Mouse (Mus musculus) midbrain, embryonic 16.5 days (tissue): Measurements from ENCODE around the gene Klhdc10. TPM values are rescaled to one million over a fixed set of nuclear protein-coding genes. Genes with fewer than 3 reads are reported as not detected.

Source experiments
- ATAC-seq: fragments of 200-750 bp; cut with Nextera tagmentation; 2 replicates; pipeline ENCODE4 v1.8.0; 2017; ENCODE audit warnings: moderate TSS enrichment
- H3K27ac ChIP-seq: fragments of 300-500 bp; sonication (generic); 2 replicates; pipeline ENCODE4 v1.5.1; 2014; ENCODE audit warnings: mild to moderate bottlenecking, low read length, mixed read lengths
- H3K27me3 ChIP-seq: fragments of 300-500 bp; sonication (generic); 2 replicates; pipeline ENCODE4 v1.6.1; 2014; ENCODE audit warnings: low read depth, low read length, mixed read lengths; ENCODE audit not compliant: control insufficient read depth, insufficient read depth
- H3K36me3 ChIP-seq: fragments of 300-500 bp; sonication (generic); 2 replicates; pipeline ENCODE4 v1.6.1; 2014; ENCODE audit warnings: mild to moderate bottlenecking, low read length, moderate library complexity, mixed read lengths; ENCODE audit not compliant: control insufficient read depth, insufficient read depth
- H3K4me1 ChIP-seq: fragments of 300-500 bp; sonication (generic); 2 replicates; pipeline ENCODE4 v1.6.1; 2014; ENCODE audit warnings: mild to moderate bottlenecking, low read length, mixed read lengths; ENCODE audit not compliant: control insufficient read depth, insufficient read depth
- H3K4me2 ChIP-seq: fragments of 300-500 bp; sonication (generic); 2 replicates; pipeline ENCODE4 v1.6.1; 2014; ENCODE audit warnings: mild to moderate bottlenecking, low read length, mixed read lengths
- H3K4me3 ChIP-seq: fragments of 300-500 bp; sonication (generic); 2 replicates; pipeline ENCODE4 v1.5.1; 2014; ENCODE audit warnings: low read depth, mild to moderate bottlenecking, low read length, moderate library complexity, mixed read lengths
- H3K9ac ChIP-seq: fragments of 300-500 bp; sonication (generic); 2 replicates; pipeline ENCODE4 v1.6.1; 2014; ENCODE audit warnings: low read depth, low read length, mixed read lengths
- H3K9me3 ChIP-seq: fragments of 300-500 bp; sonication (generic); replicated peaks from 2 replicates; pipeline ENCODE4 v1.6.1; 2014; ENCODE audit warnings: mild to moderate bottlenecking, low read length, mixed read lengths; ENCODE audit not compliant: control insufficient read depth, poor library complexity, severe bottlenecking
- WGBS: fragments of 180-500 bp; shearing (Covaris S2); extraction: QIAGEN DNeasy Blood & Tissue Kit; methylation state at CpG from one replicate; pipeline ENCODE4 v1.1.7; 2014; 5-methylcytosine and 5-hydroxymethylcytosine counted together
- polyA plus RNA-seq: library from polyadenylated mRNA; unstranded; fragments of >200 nt; fragmentation: Nextera tagmentation; extraction: Ambion mirVana; gene quantifications from 2 replicates; pipeline ENCODE4 v1.2.1, GENCODE M21; 2015

The Klhdc10 gene
- polyA plus RNA-seq, 1 experiment from 2014 or later = 41.7 TPM

GRCm38 (mm10) chr6:30471706-30472105 is 70.0 kb downstream of the Klhdc10 start:
- no peak for ATAC-seq
- no peaks in the 10 kb centered on the region for H3K9me3 ChIP-seq
- no peak overlapping the region for H3K4me2 ChIP-seq
- H3K4me3 ChIP-seq = no peak overlapping the region
- 89% methylated on average over 3 of the region's 3 CpGs for WGBS
- H3K9ac ChIP-seq = no peak overlapping the region
- no peaks in the 10 kb centered on the region for H3K27me3 ChIP-seq
- H3K4me1 ChIP-seq = peaks cover 5% of the 10 kb centered on the region; the same call in 1 of the 2 replicates
- H3K36me3 ChIP-seq = no peaks in the 10 kb centered on the region
- H3K27ac ChIP-seq = no peak overlapping the region

GRCm38 (mm10) chr6:30476025-30476765 is 74.5 kb downstream of the Klhdc10 start:
- no peak overlapping the region for H3K27ac ChIP-seq
- no peak overlapping the region for H3K4me2 ChIP-seq
- H3K36me3 ChIP-seq = no peaks in the 10 kb centered on the region
- H3K9ac ChIP-seq = no peak overlapping the region
- no peaks in the 10 kb centered on the region for H3K27me3 ChIP-seq
- WGBS = 72% methylated on average over 10 of the region's 10 CpGs
- no peak overlapping the region for H3K4me3 ChIP-seq
- no peaks in the 10 kb centered on the region for H3K4me1 ChIP-seq
- no peak for ATAC-seq
- no peaks in the 10 kb centered on the region for H3K9me3 ChIP-seq

- no peak for ATAC-seq
- no peak overlapping the region for H3K4me2 ChIP-seq
- no peak overlapping the region for H3K27ac ChIP-seq
- no peaks in the 10 kb centered on the region for H3K27me3 ChIP-seq
- no peaks in the 10 kb centered on the region for H3K9me3 ChIP-seq
- H3K9ac ChIP-seq = no peak overlapping the region
- 78% methylated on average over 8 of the region's 8 CpGs for WGBS
- no peak overlapping the region for H3K4me3 ChIP-seq
- H3K36me3 ChIP-seq = no peaks in the 10 kb centered on the region
- no peaks in the 10 kb centered on the region for H3K4me1 ChIP-seq
Measured at GRCm38 (mm10) chr6:30477210-30477714, 75.6 kb downstream of the Klhdc10 start.

- Histone ChIP-seq H3K9ac (no peak overlapping the region), H3K27ac (no peak overlapping the region), H3K27me3 (no peaks in the 10 kb centered on the region), H3K36me3 (no peaks in the 10 kb centered on the region), H3K9me3 (no peaks in the 10 kb centered on the region), H3K4me3 (no peak overlapping the region), H3K4me2 (no peak overlapping the region), H3K4me1 (no peaks in the 10 kb centered on the region)
- no peak for ATAC-seq
- 91% methylated on average over 6 of the region's 6 CpGs for WGBS
Measured at GRCm38 (mm10) chr6:30477784-30478183, 76.1 kb downstream of the Klhdc10 start.

GRCm38 (mm10) chr6:30479418-30479817 is 77.8 kb downstream of the Klhdc10 start:
- Histone ChIP-seq H3K4me2 (no peak overlapping the region), H3K27me3 (no peaks in the 10 kb centered on the region), H3K9ac (no peak overlapping the region), H3K4me3 (no peak overlapping the region), H3K27ac (no peak overlapping the region), H3K4me1 (no peaks in the 10 kb centered on the region), H3K9me3 (no peaks in the 10 kb centered on the region), H3K36me3 (peaks cover 5% of the 10 kb centered on the region; the same call in 1 of the 2 replicates)
- WGBS = 92% methylated on average over 3 of the region's 3 CpGs
- ATAC-seq = no peak

GRCm38 (mm10) chr6:30482908-30483307 is 81.2 kb downstream of the Klhdc10 start:
- no peaks in the 10 kb centered on the region for H3K9me3 ChIP-seq
- no peak for ATAC-seq
- no peak overlapping the region for H3K4me3 ChIP-seq
- no peak overlapping the region for H3K9ac ChIP-seq
- no peaks in the 10 kb centered on the region for H3K4me1 ChIP-seq
- peaks cover 16% of the 10 kb centered on the region for H3K36me3 ChIP-seq
- no peaks in the 10 kb centered on the region for H3K27me3 ChIP-seq
- H3K27ac ChIP-seq = no peak overlapping the region
- no peak overlapping the region for H3K4me2 ChIP-seq
- 89% methylated on average over 2 of the region's 2 CpGs for WGBS

- H3K4me2 ChIP-seq = no peak overlapping the region
- H3K4me1 ChIP-seq = no peaks in the 10 kb centered on the region
- H3K9ac ChIP-seq = no peak overlapping the region
- ATAC-seq = no peak
- WGBS = 87% methylated on average over 6 of the region's 6 CpGs
- no peak overlapping the region for H3K4me3 ChIP-seq
- no peaks in the 10 kb centered on the region for H3K27me3 ChIP-seq
- peaks cover 25% of the 10 kb centered on the region for H3K36me3 ChIP-seq
- H3K27ac ChIP-seq = no peak overlapping the region
- H3K9me3 ChIP-seq = no peaks in the 10 kb centered on the region
Measured at GRCm38 (mm10) chr6:30486504-30486903, 84.8 kb downstream of the Klhdc10 start.

- Histone ChIP-seq H3K4me1 (no peaks in the 10 kb centered on the region), H3K4me3 (no peak overlapping the region), H3K9me3 (no peaks in the 10 kb centered on the region), H3K4me2 (no peak overlapping the region), H3K27ac (no peak overlapping the region), H3K36me3 (peaks cover 9% of the 10 kb centered on the region), H3K27me3 (no peaks in the 10 kb centered on the region), H3K9ac (no peak overlapping the region)
- WGBS = 91% methylated on average over 3 of the region's 3 CpGs
- no peak for ATAC-seq
Measured at GRCm38 (mm10) chr6:30499049-30499448, 97.4 kb downstream of the Klhdc10 start.
